ENCODE assay signal across 18 mouse cellular contexts in genomic region chr1:156734019-156734418, GRCm38 (mm10). TPM values are rescaled to one million over a fixed set of nuclear protein-coding genes. Genes with fewer than 3 reads are reported as not detected.
DNase-seq lines count a peak whose midpoint lies in the region; ATAC-seq and TF ChIP-seq lines count a peak whose summit lies in the region.
"Had no signal": no experiment of that assay in that cellular context is flagged by ENCODE, and none has a peak within 500 bp of the region (broad histone marks: within the 10 kb centered on the region; RNA-seq: fewer than 3 reads in every experiment).

No protein-coding gene starts in this region.

- peaks cover 5 to 11% of the 10 kb centered on the region in 2 experiments for H3K4me1 ChIP-seq in heart, embryonic 14.5 days (ENCODE audit: control insufficient read depth in 2 of 2, insufficient read depth in 2 of 2, low read length in 2 of 2)
- H3K4me1 ChIP-seq in heart, embryonic 12.5 days (replicated peaks), result peaks cover 13% of the 10 kb centered on the region
- H3K4me1 ChIP-seq in CH12.LX (ENCODE audit: control insufficient read depth in 1 of 2, insufficient read depth in 2 of 2), result no peaks in the 10 kb centered on the region
- no peaks in the 10 kb centered on the region for H3K4me1 ChIP-seq in limb, embryonic 14.5 days (ENCODE audit: control insufficient read depth, insufficient read depth, low read length)
- no peaks in the 10 kb centered on the region for H3K4me1 ChIP-seq in cerebellum, adult 2 months (ENCODE audit: control insufficient read depth, insufficient read depth, low read length)
- H3K4me1 ChIP-seq: embryonic facial prominence, embryonic 12.5 days; forebrain, embryonic 10.5 days had no signal

- 65% methylated on average over 3 of the region's 3 CpGs for WGBS in heart, embryonic 14.5 days
- WGBS in heart, embryonic 12.5 days, result 78% methylated on average over 3 of the region's 3 CpGs
- WGBS in limb, embryonic 14.5 days, result 59% methylated on average over 3 of the region's 3 CpGs
- 76% methylated on average over 3 of the region's 3 CpGs for WGBS in cerebellum, adult 2 months

- no peak for TF ChIP-seq EP300 in CH12.LX (IDR thresholded peaks at IDR 0.05; ENCODE audit: low read length)

- H3K36me3 ChIP-seq in heart, embryonic 14.5 days (ENCODE audit: control insufficient read depth, insufficient read depth, low read length), result no peaks in the 10 kb centered on the region
- H3K36me3 ChIP-seq in heart, embryonic 12.5 days, result no peaks in the 10 kb centered on the region
- no peaks in the 10 kb centered on the region for H3K36me3 ChIP-seq in CH12.LX (replicated peaks in 1 of 2; ENCODE audit: control insufficient read depth in 1 of 2, insufficient read depth in 1 of 2, low read length in 1 of 2)
- H3K36me3 ChIP-seq in limb, embryonic 14.5 days (ENCODE audit: control insufficient read depth, insufficient read depth, low read length), result no peaks in the 10 kb centered on the region
- H3K36me3 ChIP-seq: embryonic facial prominence, embryonic 12.5 days; forebrain, embryonic 10.5 days had no signal

- in situ Hi-C loops in CH12.LX (cut with MboI; ENCODE audit: low pct_ligation_motif_present, low pct_unique_long_range_greater_than_20kb, low sequenced_read_pairs), result loop anchor here (25.0 kb wide), 1 partner anchor 553 kb away; no protein-coding TSS in a partner anchor

- H3K27me3 ChIP-seq in heart, embryonic 14.5 days (ENCODE audit: control insufficient read depth, insufficient read depth, low read length), result no peaks in the 10 kb centered on the region
- no peaks in the 10 kb centered on the region for H3K27me3 ChIP-seq in heart, embryonic 12.5 days (replicated peaks)
- no peaks in the 10 kb centered on the region for H3K27me3 ChIP-seq in CH12.LX (replicated peaks)
- no peaks in the 10 kb centered on the region for H3K27me3 ChIP-seq in limb, embryonic 14.5 days (ENCODE audit: control insufficient read depth, insufficient read depth, low read length)
- no peaks in the 10 kb centered on the region for H3K27me3 ChIP-seq in cerebellum, adult 2 months (ENCODE audit: control insufficient read depth, insufficient read depth, low read length)
- H3K27me3 ChIP-seq: embryonic facial prominence, embryonic 12.5 days had no signal

- H3K9ac ChIP-seq in heart, embryonic 14.5 days (ENCODE audit: low read length), result no peak overlapping the region
- H3K9ac ChIP-seq in heart, embryonic 12.5 days, result no peak overlapping the region
- no peak overlapping the region for H3K9ac ChIP-seq in CH12.LX (ENCODE audit: insufficient read depth, low read depth)
- H3K9ac ChIP-seq in limb, embryonic 14.5 days (ENCODE audit: low read depth, low read length, severe bottlenecking), result no peak overlapping the region
- H3K9ac ChIP-seq: embryonic facial prominence, embryonic 12.5 days; forebrain, postnatal 0 days had no signal

- no peak for TF ChIP-seq RAD21 in CH12.LX (IDR thresholded peaks at IDR 0.05; ENCODE audit: low read depth, low read length)

- H3K79me2 ChIP-seq in CH12.LX (replicated peaks; ENCODE audit: control insufficient read depth, extremely low read depth, insufficient read depth, poor library complexity, severe bottlenecking), result no peaks in the 10 kb centered on the region

- no peak overlapping the region for H3K4me3 ChIP-seq in heart, embryonic 14.5 days (ENCODE audit: control insufficient read depth in 1 of 2, insufficient read depth in 1 of 2, low read depth in 1 of 2, low read length in 2 of 2)
- H3K4me3 ChIP-seq in heart, embryonic 12.5 days, result no peak overlapping the region
- H3K4me3 ChIP-seq in CH12.LX (replicated peaks in 1 of 3; ENCODE audit: low read depth in 2 of 3, low read length in 2 of 3, poor library complexity in 1 of 3), result no peak overlapping the region
- no peak overlapping the region for H3K4me3 ChIP-seq in limb, embryonic 14.5 days (replicated peaks; ENCODE audit: low read length)
- no peak overlapping the region for H3K4me3 ChIP-seq in cerebellum, adult 2 months (replicated peaks; ENCODE audit: insufficient read depth, low read depth, low read length)
- H3K4me3 ChIP-seq: embryonic facial prominence, embryonic 12.5 days; forebrain, embryonic 10.5 days had no signal

- DNase-seq in CH12.LX (ENCODE audit: extremely low read depth), result no peak
- no peak for DNase-seq in limb, embryonic 14.5 days (ENCODE audit: low spot score)
- no peak for DNase-seq in cerebellum, adult 2 months
- no peak for DNase-seq in frontal cortex, postnatal 10 days (ENCODE audit: low spot score in 2 of 2)
- DNase-seq in frontal cortex, adult 2 months (ENCODE audit: extremely low spot score in 1 of 2, low spot score in 1 of 2), result no peak
- DNase-seq: B cell, adult 2 months; cerebellum, adult 9-10 months; forebrain, postnatal 0 days; kidney, postnatal 36 days; lung, postnatal 10 days; midbrain, embryonic 14.5 days; spleen, adult 18-20 months; thymus, postnatal 14 days had no signal

- no peak overlapping the region for H3K4me2 ChIP-seq in heart, embryonic 14.5 days (ENCODE audit: low read length)
- no peak overlapping the region for H3K4me2 ChIP-seq in heart, embryonic 12.5 days
- no peak overlapping the region for H3K4me2 ChIP-seq in CH12.LX (ENCODE audit: insufficient read depth, low read depth, poor library complexity, severe bottlenecking)
- H3K4me2 ChIP-seq in limb, embryonic 14.5 days (replicated peaks; ENCODE audit: low read depth, low read length, severe bottlenecking), result no peak overlapping the region
- H3K4me2 ChIP-seq: embryonic facial prominence, embryonic 12.5 days had no signal

- H3K27ac ChIP-seq in heart, embryonic 14.5 days (replicated peaks in 1 of 2; ENCODE audit: control insufficient read depth in 1 of 2, insufficient read depth in 1 of 2, low read depth in 2 of 2, low read length in 2 of 2), result peak overlapping the region; percentile 37 to 55; a peak in 1 of 4 replicates
- H3K27ac ChIP-seq in heart, embryonic 12.5 days (ENCODE audit: poor library complexity, severe bottlenecking), result no peak overlapping the region
- no peak overlapping the region for H3K27ac ChIP-seq in CH12.LX (ENCODE audit: insufficient read depth, low read depth)
- peak overlapping the region; percentile 49 for H3K27ac ChIP-seq in limb, embryonic 14.5 days (replicated peaks; ENCODE audit: low read depth, low read length)
- no peak overlapping the region for H3K27ac ChIP-seq in cerebellum, adult 2 months (ENCODE audit: insufficient read depth, low read length)
- H3K27ac ChIP-seq: embryonic facial prominence, embryonic 12.5 days; forebrain, embryonic 10.5 days had no signal

- TF ChIP-seq CTCF in CH12.LX (conservative IDR thresholded peaks at IDR 0.05 in 1 of 2, IDR thresholded peaks at IDR 0.05 in 1 of 2; ENCODE audit: low read depth in 2 of 2, low read length in 2 of 2), result no peak
- no peak for TF ChIP-seq CTCF in cerebellum, adult 2 months (IDR thresholded peaks at IDR 0.05; ENCODE audit: borderline replicate concordance, insufficient read depth, low read depth, low read length)

- ATAC-seq in heart, embryonic 14.5 days (ENCODE audit: insufficient number of reproducible peaks, insufficient read depth, low FRiP score, low read depth), result 0 out of 2 replicates have a peak, but pooled peaks have one; percentile 37
- no peak for ATAC-seq in heart, embryonic 12.5 days (ENCODE audit: insufficient number of reproducible peaks, low FRiP score)
- 0 out of 2 replicates have a peak, but pooled peaks have one; percentile 47 for ATAC-seq in erythroblast, adult 5-6 weeks (replicated peaks; ENCODE audit: low FRiP score, poor library complexity, severe bottlenecking)
- ATAC-seq in limb, embryonic 14.5 days (ENCODE audit: low FRiP score, low read depth), result peak; percentile 75
- ATAC-seq: forebrain, postnatal 0 days had no signal

- no peaks in the 10 kb centered on the region for H3K9me3 ChIP-seq in heart, embryonic 14.5 days (ENCODE audit: control insufficient read depth, low read length)
- no peaks in the 10 kb centered on the region for H3K9me3 ChIP-seq in heart, embryonic 12.5 days (replicated peaks)
- no peaks in the 10 kb centered on the region for H3K9me3 ChIP-seq in CH12.LX (replicated peaks; ENCODE audit: low read length)
- no peaks in the 10 kb centered on the region for H3K9me3 ChIP-seq in limb, embryonic 14.5 days (ENCODE audit: control insufficient read depth, low read length)
- H3K9me3 ChIP-seq: embryonic facial prominence, embryonic 12.5 days; forebrain, embryonic 10.5 days had no signal

- dilution Hi-C loops in CH12.LX (cut with MboI; ENCODE audit: extremely low pct_ligation_motif_present, extremely low pct_unique_long_range_greater_than_20kb, low sequenced_read_pairs), result no loop called here

- no peak for TF ChIP-seq POLR2A in CH12.LX (IDR thresholded peaks at IDR 0.05; ENCODE audit: low read depth, low read length)
- no peak for TF ChIP-seq POLR2A in limb, embryonic 14.5 days (IDR thresholded peaks at IDR 0.05; ENCODE audit: borderline replicate concordance, extremely low read depth, insufficient read depth, insufficient read length)
- no peak for TF ChIP-seq POLR2A in cerebellum, adult 2 months (IDR thresholded peaks at IDR 0.05; ENCODE audit: borderline replicate concordance, insufficient read depth, low read length)

RNA-seq across cellular contexts. Expression of gene Fam20b, which starts 15.1 kb away (rescaled TPM):
- polyA plus RNA-seq in heart, embryonic 14.5 days (2014; fragmentation: Nextera tagmentation; extraction: Ambion mirVana), result 28.1 TPM in 2 replicates
- polyA plus RNA-seq in heart, embryonic 12.5 days (2016; fragmentation: Nextera tagmentation; extraction: Ambion mirVana), result 30.2 and 32.4 TPM in 2 replicates
- 22.3 and 23.0 TPM in 2 replicates for total RNA-seq in CH12.LX (2012; rRNA removed)
- total RNA-seq in CH12.LX (2014; rRNA removed), result 25.7 and 26.5 TPM in 2 replicates
- 19.5 and 21.2 TPM in 2 replicates for polyA plus RNA-seq in CH12.LX (2012; ENCODE audit: insufficient read length, low read depth)
- total RNA-seq in erythroblast, adult 5-6 weeks (2015; ENCODE audit: low replicate concordance), result 6.5 and 10.6 TPM in 2 replicates
- total RNA-seq in erythroblast, adult 5-6 weeks (2017; ENCODE audit: low replicate concordance), result 15.5 and 19.9 TPM in 2 replicates
- polyA plus RNA-seq in limb, embryonic 14.5 days (2012; rRNA removed), result 35.0 and 35.8 TPM in 2 replicates
- polyA plus RNA-seq in limb, embryonic 14.5 days (2014; fragmentation: Nextera tagmentation; extraction: Ambion mirVana), result 29.7 and 33.5 TPM in 2 replicates
- 47.0 and 48.8 TPM in 2 replicates for polyA plus RNA-seq in cerebellum, adult 2 months (2012; rRNA removed)
- polyA plus RNA-seq in frontal cortex, adult 2 months (2012; rRNA removed), result 43.9 and 44.5 TPM in 2 replicates

RNA-seq across cellular contexts. Expression of gene Tor3a, which starts 59.9 kb away (rescaled TPM):
- 6.8 and 8.4 TPM in 2 replicates for polyA plus RNA-seq in heart, embryonic 14.5 days (2014; fragmentation: Nextera tagmentation; extraction: Ambion mirVana)
- polyA plus RNA-seq in heart, embryonic 12.5 days (2016; fragmentation: Nextera tagmentation; extraction: Ambion mirVana), result 4.5 and 5.4 TPM in 2 replicates
- 37.2 and 37.6 TPM in 2 replicates for total RNA-seq in CH12.LX (2012; rRNA removed)
- 50.5 and 53.8 TPM in 2 replicates for total RNA-seq in CH12.LX (2014; rRNA removed)
- 85.7 and 88.6 TPM in 2 replicates for polyA plus RNA-seq in CH12.LX (2012; ENCODE audit: insufficient read length, low read depth)
- total RNA-seq in erythroblast, adult 5-6 weeks (2015; ENCODE audit: low replicate concordance), result 4.4 and 4.8 TPM in 2 replicates
- 4.9 and 8.3 TPM in 2 replicates for total RNA-seq in erythroblast, adult 5-6 weeks (2017; ENCODE audit: low replicate concordance)
- 7.6 and 7.7 TPM in 2 replicates for polyA plus RNA-seq in limb, embryonic 14.5 days (2012; rRNA removed)
- polyA plus RNA-seq in limb, embryonic 14.5 days (2014; fragmentation: Nextera tagmentation; extraction: Ambion mirVana), result 10.1 and 14.7 TPM in 2 replicates
- 6.1 and 6.5 TPM in 2 replicates for polyA plus RNA-seq in cerebellum, adult 2 months (2012; rRNA removed)
- 6.2 and 6.6 TPM in 2 replicates for polyA plus RNA-seq in frontal cortex, adult 2 months (2012; rRNA removed)

Comparison
In these comparisons a context has a peak if more than half of its experiments do, and no peak if none do; other contexts are left out.
1. H3K27ac ChIP-seq: peak in heart, embryonic 14.5 days (2 of 2) and limb, embryonic 14.5 days (single experiment); none in heart, embryonic 12.5 days (single experiment), CH12.LX (single experiment) and cerebellum, adult 2 months (single experiment).